Mouse (Mus musculus): ENCODE measurements at regions not wholly inside any gene's neighbourhood (a gene's known extent, or its start where the extent isn't known, plus 50 kb on each side); places are given as distances from the start of the nearest gene placed in this dataset.
A peak's percentile ranks its signal among the peaks of the same experiment; 100 is the strongest.
"Not testable (repeated sequence)": the region's sequence is repeated elsewhere in the genome, so short reads cannot be mapped to it uniquely, and the experiment has no call there.

DNA sequence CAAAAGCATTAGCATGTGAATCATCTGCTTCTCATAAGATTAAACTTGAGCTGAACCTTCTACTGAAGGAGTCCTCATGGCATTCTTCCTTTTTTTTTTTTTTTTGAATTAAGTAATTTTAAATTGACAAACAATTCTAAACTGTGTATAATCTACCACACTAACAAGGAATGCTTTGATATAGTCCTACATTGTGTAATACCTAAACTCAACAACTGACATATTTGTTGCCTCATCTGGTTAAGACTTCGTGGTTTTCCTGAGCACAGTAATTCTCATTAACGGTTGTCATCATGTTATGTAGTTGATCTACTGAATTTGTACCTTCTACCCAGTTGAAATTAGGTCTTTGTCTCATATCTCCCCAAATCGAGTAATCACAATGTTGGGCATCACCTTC is 83.9 kb upstream of the Hcrtr2 start:
- DNase-seq (ENCODE audit: low read depth, low spot score) = no peak

DNA sequence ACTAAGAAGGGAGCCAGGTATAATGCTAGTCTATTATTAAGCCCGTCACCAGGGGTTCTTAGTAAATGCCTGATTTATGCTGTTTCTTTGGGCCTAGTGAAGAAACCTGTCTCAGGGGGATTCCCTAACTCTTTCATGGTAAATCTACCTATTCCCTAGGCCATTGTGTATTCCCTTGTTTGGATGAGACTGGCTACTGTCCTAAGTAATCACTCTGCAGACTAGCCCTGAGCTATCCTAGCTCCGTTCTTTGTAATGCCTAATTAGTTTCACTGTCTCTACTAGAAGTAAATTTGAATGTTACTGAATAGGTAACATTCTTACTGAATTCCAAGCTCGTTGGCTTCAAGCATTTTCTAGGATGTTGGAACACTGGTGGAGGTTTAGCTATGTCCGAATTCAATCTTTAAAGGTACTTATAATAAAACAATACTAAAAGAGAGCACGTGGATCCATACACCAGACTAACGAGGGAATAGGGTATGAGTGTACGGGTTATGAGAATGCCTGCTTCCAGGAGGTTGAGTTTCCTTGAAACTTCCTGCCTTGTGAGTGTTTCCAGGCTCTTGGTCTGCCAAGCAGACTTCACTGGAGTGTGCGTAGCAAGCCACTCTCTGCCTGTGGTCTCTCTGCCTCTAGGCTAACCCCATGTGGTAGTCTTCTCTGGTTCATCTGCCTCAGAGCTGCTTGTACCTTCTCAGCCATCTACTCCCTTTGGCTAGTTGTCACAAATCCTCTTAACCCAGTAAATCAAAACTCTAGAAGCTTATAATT is 78.4 kb upstream of the Hcrtr2 start:
- DNase-seq (ENCODE audit: low read depth, low spot score) = not testable (repeated sequence)

DNA sequence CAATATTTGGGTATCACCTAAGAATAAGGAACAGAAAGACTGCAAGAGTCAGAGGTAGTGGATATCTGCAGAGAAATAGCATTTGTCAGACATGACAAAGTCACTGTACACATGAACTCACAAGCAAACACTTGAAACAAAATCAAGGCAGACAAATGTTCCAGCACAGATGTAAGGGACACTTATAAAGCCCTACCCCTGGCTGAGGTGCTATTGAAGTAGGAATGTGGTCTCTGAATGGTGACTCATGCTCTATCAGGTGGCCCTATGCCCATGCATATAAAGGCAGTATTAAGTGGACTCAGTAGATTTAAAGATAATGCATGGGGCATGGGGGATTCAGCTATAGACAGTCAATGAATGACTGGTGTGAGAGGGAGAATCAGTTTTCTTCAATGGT is 77.2 kb upstream of the Hcrtr2 start:
- no peak for DNase-seq (ENCODE audit: low read depth, low spot score)

DNA sequence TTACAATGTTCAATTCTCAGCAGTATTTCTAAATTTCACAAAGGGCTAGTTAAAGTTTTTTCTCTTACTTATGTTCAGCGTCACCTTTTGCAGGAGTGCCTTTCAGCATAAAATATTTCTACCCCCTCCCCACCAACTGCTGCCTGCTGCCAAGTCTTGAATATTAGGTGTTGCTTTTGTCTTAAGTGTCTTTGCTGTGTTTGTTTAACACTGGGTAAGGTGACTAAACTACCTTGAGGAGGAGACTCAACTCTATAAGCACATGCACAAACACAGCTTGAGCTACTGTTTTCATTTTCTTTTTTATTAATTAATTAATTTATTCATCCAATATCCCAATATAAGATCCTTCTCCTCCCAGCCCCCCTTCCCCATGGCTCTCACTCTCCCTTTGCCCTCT is 70.1 kb upstream of the Hcrtr2 start:
- DNase-seq (ENCODE audit: low read depth, low spot score) = no peak

DNA sequence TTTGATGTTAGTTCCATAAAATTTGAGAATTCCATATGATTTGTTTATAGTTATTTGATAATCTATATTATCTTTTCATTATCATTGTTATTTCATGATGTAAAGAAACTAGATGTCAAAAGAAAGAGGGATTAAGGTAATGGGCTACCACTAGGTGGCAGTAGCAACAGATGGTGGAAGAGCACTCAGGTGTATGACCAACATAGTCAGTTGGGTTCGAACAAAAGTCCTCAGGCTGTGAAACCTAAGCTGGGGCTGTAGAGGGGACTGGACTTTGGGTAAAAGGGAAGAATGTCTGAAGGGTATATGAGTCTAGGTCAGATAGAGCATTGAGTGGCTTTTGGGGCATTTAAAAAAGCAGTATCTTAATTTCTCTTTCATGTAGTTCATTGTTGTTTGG is 67.2 kb upstream of the Hcrtr2 start:
- peak; percentile 53 for DNase-seq (ENCODE audit: low read depth, low spot score)

All from forelimb bud, embryonic 11.5 days (tissue).